Mouse (Mus musculus) heart, adult 2 months (tissue): ENCODE measurements around the gene Slc25a39. TPM values are rescaled to one million over a fixed set of nuclear protein-coding genes. Genes with fewer than 3 reads are reported as not detected.

ENCODE experiments used
- DNase-seq, 2 experiments: peaks; one replicate each; pipeline ENCODE4 v3.0.0; 2021
- H3K27ac ChIP-seq: fragments of 200-600 bp; 2 replicates; pipeline ENCODE4 v1.8.1; 2022
- H3K27me3 ChIP-seq: fragments of 200-500 bp; 2 replicates; pipeline ENCODE4 v1.6.1; 2012; ENCODE audit warnings: mild to moderate bottlenecking, low read length, inconsistent platforms, mixed read lengths; ENCODE audit not compliant: control insufficient read depth, insufficient read depth
- H3K36me3 ChIP-seq: fragments of 200-500 bp; 2 replicates; pipeline ENCODE4 v1.6.1; 2012; ENCODE audit warnings: low read length, inconsistent platforms; ENCODE audit not compliant: control insufficient read depth, insufficient read depth
- H3K4me1 ChIP-seq: fragments of 200-500 bp; 2 replicates; pipeline ENCODE4 v1.6.1; 2011; ENCODE audit warnings: low read length; ENCODE audit not compliant: control insufficient read depth, insufficient read depth
- H3K4me3 ChIP-seq: fragments of 200-600 bp; 2 replicates; pipeline ENCODE4 v1.8.1; 2022
- H3K79me2 ChIP-seq: fragments of 200-500 bp; replicated peaks from 2 replicates; pipeline ENCODE4 v1.6.1; 2012; ENCODE audit warnings: mild to moderate bottlenecking, inconsistent platforms, low read length, moderate library complexity, mixed read lengths; ENCODE audit not compliant: control insufficient read depth, insufficient read depth
- H3K9ac ChIP-seq: fragments of 200-500 bp; 2 replicates; pipeline ENCODE4 v1.6.1; 2012; ENCODE audit warnings: low read depth, mild to moderate bottlenecking, control low read depth, inconsistent platforms, low read length, mixed read lengths
- CTCF ChIP-seq: fragments of 200-600 bp; IDR thresholded peaks from 2 replicates; pipeline ENCODE4 v1.8.1; 2022; ENCODE audit warnings: antibody characterized with exemption, mild to moderate bottlenecking, moderate library complexity
- EP300 ChIP-seq: fragments of 200-500 bp; IDR thresholded peaks from 2 replicates; pipeline ENCODE4 v1.6.1; 2011; ENCODE audit warnings: low read depth, low read length, control low read depth; ENCODE audit not compliant: insufficient read depth
- POLR2A ChIP-seq: fragments of 200-500 bp; IDR thresholded peaks from 2 replicates; pipeline ENCODE4 v1.6.1; 2011; ENCODE audit warnings: mild to moderate bottlenecking, low read depth, low read length, control low read depth; ENCODE audit not compliant: insufficient read depth
- WGBS: fragments of 180-500 bp; shearing (Covaris S2); methylation state at CpG from one replicate; pipeline ENCODE4 v1.1.7; 2018; 5-methylcytosine and 5-hydroxymethylcytosine counted together
- intact Hi-C: fragments of 180-260 bp; cut with DNase I; formaldehyde crosslinking; loops from one replicate; pipeline ENCODE4 v1.15.1; 2025
- polyA plus RNA-seq: library from polyadenylated mRNA; depleted of rRNA; stranded (reverse); fragments of >200 nt; gene quantifications from 2 replicates; pipeline ENCODE4 v1.2.3, GENCODE M21; 2012
- total RNA-seq, 2 experiments: library from RNA; stranded (reverse); gene quantifications; 2 replicates each; pipeline ENCODE4 v1.2.3; 2021

Slc25a39 gene
- total and polyA plus RNA-seq, 3 experiments = 196 to 331 (median 213) TPM

DNA sequence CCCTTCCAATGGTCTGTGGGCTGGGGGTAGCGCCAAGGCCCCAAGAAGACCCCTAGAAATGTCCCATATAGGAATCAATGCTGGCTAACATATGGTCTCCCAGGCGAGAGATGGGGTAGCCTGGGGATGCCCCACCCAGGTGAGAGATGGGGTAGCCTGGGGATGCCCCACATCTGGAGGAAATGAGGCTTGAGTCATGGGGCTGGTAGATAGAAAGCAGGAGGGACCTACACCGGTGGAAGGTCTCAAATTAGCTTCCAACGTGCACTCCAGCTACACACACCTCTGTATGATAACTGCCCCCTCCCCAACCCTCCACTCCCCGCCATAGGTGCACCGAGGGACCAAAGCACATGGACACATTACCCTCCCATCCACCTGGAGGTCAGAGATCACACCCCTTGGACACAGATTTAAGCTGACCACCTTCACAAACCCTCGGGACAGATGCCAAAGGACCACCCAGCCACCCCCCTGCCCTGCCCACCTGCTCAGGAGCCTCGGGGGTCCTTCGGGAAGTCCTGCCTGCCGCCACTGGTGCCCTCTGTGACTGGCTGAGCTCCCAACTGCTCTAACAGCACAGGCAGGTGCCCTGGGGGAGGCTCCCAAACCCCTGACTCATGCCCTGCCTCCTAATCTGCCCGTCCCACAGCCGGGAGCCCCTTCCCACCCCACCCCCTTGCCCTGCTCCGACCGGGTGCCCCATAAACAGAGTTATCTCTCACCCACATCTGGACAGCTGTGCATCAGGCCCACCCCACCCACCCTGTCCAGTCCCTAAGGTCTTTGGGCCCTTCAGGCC lies 43.0 kb downstream of the Slc25a39 start:
- DNase-seq = no peak
- Histone ChIP-seq H3K9ac (no peak overlapping the region), H3K36me3 (no peaks in the 10 kb centered on the region), H3K27me3 (no peaks in the 10 kb centered on the region), H3K79me2 (no peaks in the 10 kb centered on the region), H3K4me1 (no peaks in the 10 kb centered on the region), H3K27ac (no peak overlapping the region), H3K4me3 (no peak overlapping the region)
- intact Hi-C loops = no loop called here
- 72% methylated on average over 14 of the region's 14 CpGs for WGBS
- TF ChIP-seq POLR2A = no peak
- TF ChIP-seq CTCF = no peak
- TF ChIP-seq EP300 = no peak

DNA sequence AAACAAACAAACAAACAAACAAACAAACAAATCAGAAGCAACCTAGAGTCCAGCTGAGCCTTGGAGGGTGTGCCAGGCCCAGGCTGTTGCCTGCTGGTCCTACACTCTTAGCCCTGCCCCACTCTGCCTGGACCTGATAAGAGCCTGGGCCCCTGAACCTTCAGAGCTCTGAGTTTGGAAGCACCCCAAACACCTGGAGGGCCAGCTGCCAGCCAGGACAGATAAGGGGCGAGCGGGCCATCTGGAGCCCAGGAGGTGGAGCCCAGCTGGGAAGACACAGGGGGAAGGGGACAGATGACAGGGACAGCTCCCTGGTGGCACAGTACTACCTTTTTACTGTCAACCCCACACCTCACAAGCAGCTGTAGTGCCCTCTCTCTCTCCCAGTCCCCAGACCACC lies 44.1 kb downstream of the Slc25a39 start:
- no peak overlapping the region for H3K27ac ChIP-seq
- intact Hi-C loops = no loop called here
- H3K4me1 ChIP-seq = no peaks in the 10 kb centered on the region
- no peak for DNase-seq
- whole genome bisulfite sequencing = 19% methylated on average over 2 of the region's 2 CpGs
- TF ChIP-seq CTCF (no peak), POLR2A (no peak), EP300 (no peak)
- H3K9ac ChIP-seq = no peak overlapping the region
- no peaks in the 10 kb centered on the region for H3K79me2 ChIP-seq
- no peak overlapping the region for H3K4me3 ChIP-seq
- no peaks in the 10 kb centered on the region for H3K27me3 ChIP-seq
- H3K36me3 ChIP-seq = no peaks in the 10 kb centered on the region

DNA sequence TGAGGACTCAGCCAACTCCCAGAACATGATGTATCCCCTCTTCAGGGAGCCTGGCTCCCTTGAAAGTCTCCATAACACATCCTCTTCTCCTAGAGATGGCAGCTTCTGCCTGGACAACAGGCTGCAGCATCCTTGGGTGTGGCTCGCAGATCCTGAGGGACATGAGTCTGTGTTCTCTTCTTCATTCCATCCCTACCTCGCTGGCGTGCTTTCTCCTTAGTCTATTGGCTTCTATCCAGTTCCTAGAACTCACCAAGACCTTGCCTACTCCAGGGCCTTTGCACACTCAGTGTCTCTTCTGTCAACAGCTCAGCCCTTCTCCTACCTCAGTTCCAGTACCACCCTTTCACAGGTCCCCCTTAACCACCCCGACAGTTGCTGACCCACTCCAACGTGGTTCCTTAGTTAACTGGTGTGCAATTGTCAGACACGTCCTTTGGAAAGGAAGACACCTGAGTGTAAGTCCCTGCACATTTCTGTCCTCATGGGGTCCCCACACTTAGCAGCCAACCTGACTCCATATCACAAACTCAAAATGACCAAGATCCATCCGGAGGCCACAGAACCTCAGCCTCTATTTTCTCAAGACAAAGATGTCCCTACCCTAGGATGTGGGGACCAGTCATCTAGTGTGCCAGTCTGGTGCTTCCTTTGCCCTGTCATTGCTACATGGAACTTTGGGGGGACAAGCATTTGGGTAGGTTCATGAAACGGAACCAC lies 45.8 kb downstream of the Slc25a39 start:
- intact Hi-C loops = no loop called here
- no peak overlapping the region for H3K27ac ChIP-seq
- no peak for DNase-seq
- no peaks in the 10 kb centered on the region for H3K36me3 ChIP-seq
- H3K79me2 ChIP-seq = no peaks in the 10 kb centered on the region
- WGBS = 80% methylated on average over 8 of the region's 8 CpGs
- H3K4me1 ChIP-seq = no peaks in the 10 kb centered on the region
- no peaks in the 10 kb centered on the region for H3K27me3 ChIP-seq
- no peak for TF ChIP-seq EP300
- no peak for TF ChIP-seq POLR2A
- TF ChIP-seq CTCF = no peak
- no peak overlapping the region for H3K4me3 ChIP-seq
- no peak overlapping the region for H3K9ac ChIP-seq

DNA sequence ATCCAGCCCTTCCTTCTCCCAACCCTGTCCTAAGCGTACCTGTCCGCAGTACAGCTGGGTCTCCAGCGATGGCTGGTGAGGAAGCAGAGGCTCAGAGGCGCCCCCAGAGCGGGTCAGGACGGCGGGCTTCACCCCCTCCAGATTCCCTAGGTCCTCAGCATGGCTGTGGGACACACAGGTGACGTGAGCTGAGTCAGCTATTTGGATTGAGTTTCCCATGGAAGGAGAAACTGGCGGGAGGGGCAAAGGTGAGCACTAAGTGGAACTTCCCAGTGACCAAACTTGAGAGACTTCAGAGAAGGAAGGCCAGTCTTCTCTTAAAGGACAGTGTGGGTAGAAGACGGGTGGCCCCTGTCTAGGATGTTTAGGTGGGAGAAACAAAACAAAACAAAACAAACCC lies 49.4 kb downstream of the Slc25a39 start:
- DNase-seq = no peak
- H3K4me3 ChIP-seq = no peak overlapping the region
- no peak for TF ChIP-seq EP300
- no peak for TF ChIP-seq POLR2A
- no peak for TF ChIP-seq CTCF
- 69% methylated on average over 10 of the region's 10 CpGs for WGBS
- H3K4me1 ChIP-seq = no peaks in the 10 kb centered on the region
- intact Hi-C loops = no loop called here
- no peak overlapping the region for H3K27ac ChIP-seq
- no peak overlapping the region for H3K9ac ChIP-seq
- H3K79me2 ChIP-seq = no peaks in the 10 kb centered on the region
- no peaks in the 10 kb centered on the region for H3K36me3 ChIP-seq
- H3K27me3 ChIP-seq = no peaks in the 10 kb centered on the region

DNA sequence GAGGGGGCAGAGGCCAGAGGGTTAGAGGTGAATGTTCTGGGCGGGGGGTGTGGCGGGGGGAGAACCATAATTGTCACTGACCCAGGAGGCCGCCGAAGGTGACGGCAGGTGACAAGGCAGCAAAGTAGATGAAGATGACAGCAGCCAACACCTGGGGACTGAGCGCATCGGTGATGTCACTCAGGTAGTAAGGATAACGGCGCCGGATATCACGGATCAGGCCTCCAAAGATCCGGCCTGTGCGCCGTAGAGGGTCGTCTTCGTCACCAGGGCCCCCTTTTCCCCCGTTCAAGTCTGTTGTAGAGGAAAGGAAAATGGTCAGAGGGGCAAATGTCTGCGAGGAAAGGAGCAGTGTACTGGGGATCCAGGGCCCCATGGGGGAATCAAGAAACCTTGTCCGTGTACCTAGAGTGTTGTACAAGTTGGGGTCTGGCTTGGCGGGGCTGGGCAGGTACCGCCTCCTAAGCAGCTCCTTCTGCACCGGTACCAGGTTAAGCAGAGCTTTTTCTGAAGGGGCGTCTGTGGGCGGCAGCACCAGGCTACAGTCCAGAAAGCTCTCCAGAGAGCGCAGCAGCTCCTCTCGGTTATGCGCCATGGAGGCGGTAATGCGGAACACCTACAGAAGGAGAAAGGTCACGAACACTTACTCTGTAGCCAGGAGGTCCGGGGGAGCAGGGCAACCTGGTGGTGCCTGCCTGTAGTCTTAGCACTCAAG lies 51.0 kb downstream of the Slc25a39 start:
- no peak for DNase-seq
- no peak for TF ChIP-seq EP300
- TF ChIP-seq POLR2A = no peak
- no peak for TF ChIP-seq CTCF
- H3K4me3 ChIP-seq = no peak overlapping the region
- no peaks in the 10 kb centered on the region for H3K79me2 ChIP-seq
- H3K27me3 ChIP-seq = no peaks in the 10 kb centered on the region
- no peaks in the 10 kb centered on the region for H3K36me3 ChIP-seq
- H3K4me1 ChIP-seq = no peaks in the 10 kb centered on the region
- WGBS = 57% methylated on average over 31 of the region's 31 CpGs
- no peak overlapping the region for H3K27ac ChIP-seq
- H3K9ac ChIP-seq = no peak overlapping the region
- intact Hi-C loops = no loop called here
